Mouse (Mus musculus): ENCODE data around the gene Vps13d. TPM values are rescaled to one million over a fixed set of nuclear protein-coding genes. Genes with fewer than 3 reads are reported as not detected.

Gene Vps13d
- polyA plus RNA-seq, 1 experiment from 2014 or later, result 15.2 TPM

DNA sequence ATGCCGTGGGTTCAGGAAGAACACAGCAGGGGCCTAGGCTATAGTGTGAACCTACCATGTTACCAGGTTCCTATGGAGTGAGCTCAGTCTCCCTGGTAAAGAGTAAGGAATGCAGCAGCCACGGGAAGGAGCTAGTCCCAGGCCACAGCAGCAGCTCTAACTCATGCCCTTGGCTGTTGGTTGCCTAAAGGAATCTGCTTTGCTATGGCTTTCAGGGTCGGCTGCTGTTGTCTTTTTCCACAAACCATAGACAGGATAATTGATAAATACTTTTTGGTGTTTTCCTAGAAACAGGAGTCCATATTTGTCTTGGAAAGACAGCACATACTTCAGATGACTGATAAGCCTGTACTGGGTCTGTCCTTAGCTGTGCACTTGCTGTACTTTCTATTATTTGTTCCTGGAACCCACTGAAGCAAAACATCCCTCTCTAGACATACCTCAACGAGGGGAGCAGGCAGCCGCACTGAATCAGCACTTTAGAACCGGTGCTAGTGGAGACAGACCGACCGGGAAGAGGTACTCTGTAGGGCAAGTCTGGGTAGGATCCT lies 210.9 kb downstream of the Vps13d start:
- Histone ChIP-seq H3K9ac (ENCODE audit: low read depth, low read length) (no peak overlapping the region), H3K4me1 (replicated peaks; ENCODE audit: control insufficient read depth, insufficient read depth, low read length) (no peaks in the 10 kb centered on the region), H3K27me3 (ENCODE audit: control insufficient read depth, insufficient read depth, low read length) (no peaks in the 10 kb centered on the region), H3K4me2 (replicated peaks; ENCODE audit: low read depth, low read length) (no peak overlapping the region), H3K36me3 (ENCODE audit: control insufficient read depth, insufficient read depth, low read length) (no peaks in the 10 kb centered on the region), H3K4me3 (ENCODE audit: low read depth, low read length) (no peak overlapping the region), H3K27ac (ENCODE audit: low read depth, low read length) (no peak overlapping the region), H3K9me3 (ENCODE audit: control insufficient read depth, low read length) (no peaks in the 10 kb centered on the region)
- no peak for ATAC-seq (ENCODE audit: low FRiP score)
- DNase-seq (ENCODE audit: low spot score), result no peak
- WGBS, result 66% methylated on average over 8 of the region's 8 CpGs

DNA sequence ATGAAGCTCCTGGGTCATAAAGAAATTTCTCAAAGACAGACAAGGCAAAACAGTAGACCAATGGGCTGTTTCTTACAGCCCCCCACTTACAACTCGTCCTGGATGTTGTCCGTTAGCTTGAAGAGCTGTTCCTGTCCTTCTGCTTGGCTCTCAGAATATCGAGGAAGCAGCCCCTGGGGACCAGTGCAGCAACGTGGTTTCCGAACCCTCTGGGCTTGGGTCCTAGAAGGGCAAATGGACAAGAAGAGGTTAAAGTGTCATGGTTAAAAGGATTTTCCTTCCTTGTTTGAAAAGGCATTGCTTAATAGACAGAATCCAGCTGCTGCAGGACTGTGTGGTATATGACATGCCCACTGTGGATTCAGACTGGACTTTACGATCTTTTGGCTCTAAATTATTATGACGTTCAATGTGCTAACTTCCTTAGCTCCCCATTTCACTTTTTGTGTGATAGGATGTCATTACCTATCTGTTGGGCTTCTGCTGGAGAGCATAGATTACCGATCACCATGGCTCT lies 211.5 kb downstream of the Vps13d start:
- Histone ChIP-seq H3K4me1 (replicated peaks; ENCODE audit: control insufficient read depth, insufficient read depth, low read length) (no peaks in the 10 kb centered on the region), H3K36me3 (ENCODE audit: control insufficient read depth, insufficient read depth, low read length) (no peaks in the 10 kb centered on the region), H3K9me3 (ENCODE audit: control insufficient read depth, low read length) (no peaks in the 10 kb centered on the region), H3K4me3 (ENCODE audit: low read depth, low read length) (no peak overlapping the region), H3K27ac (ENCODE audit: low read depth, low read length) (no peak overlapping the region), H3K9ac (ENCODE audit: low read depth, low read length) (no peak overlapping the region), H3K27me3 (ENCODE audit: control insufficient read depth, insufficient read depth, low read length) (no peaks in the 10 kb centered on the region), H3K4me2 (replicated peaks; ENCODE audit: low read depth, low read length) (no peak overlapping the region)
- DNase-seq (ENCODE audit: low spot score) (no peak), ATAC-seq (ENCODE audit: low FRiP score) (no peak)
- 71% methylated on average over 8 of the region's 8 CpGs for WGBS

DNA sequence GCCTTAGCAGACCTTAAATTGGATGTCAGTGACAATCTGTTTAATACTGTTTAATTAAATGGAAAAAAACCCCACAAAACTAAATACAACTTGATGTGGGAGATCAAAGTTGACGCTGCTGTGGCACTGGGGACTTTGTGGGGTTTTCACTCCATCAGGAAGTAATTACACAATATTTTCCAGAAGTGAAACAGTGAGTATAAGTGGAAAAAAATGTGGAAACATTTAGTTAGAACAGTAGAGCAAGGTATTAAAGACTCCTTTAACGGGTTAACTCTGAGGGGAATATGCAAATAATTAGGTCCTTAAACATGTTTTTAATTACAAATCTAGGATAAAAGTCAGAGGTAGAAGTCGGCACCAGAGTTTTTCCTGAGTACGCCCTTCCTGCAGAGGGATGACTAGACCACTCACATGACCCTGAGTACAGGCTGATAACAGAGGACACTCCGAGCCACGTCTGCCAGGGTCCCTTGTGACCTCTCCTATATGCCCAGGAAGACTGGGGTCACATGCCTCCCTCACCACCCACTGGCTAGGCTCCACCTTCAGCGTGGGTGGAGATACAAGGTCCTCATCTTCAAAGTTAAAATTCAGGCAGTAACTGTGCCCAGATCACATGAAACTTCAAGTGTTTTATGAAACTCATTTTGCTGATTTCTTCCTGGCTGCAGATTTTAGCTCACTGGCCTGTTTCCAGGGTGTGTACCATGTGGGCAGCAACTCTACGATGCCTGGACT lies 213.8 kb downstream of the Vps13d start:
- no peak for DNase-seq (ENCODE audit: low spot score)
- no peak for ATAC-seq (ENCODE audit: low FRiP score)
- WGBS, result 60% methylated on average over 8 of the region's 8 CpGs
- Histone ChIP-seq H3K36me3 (ENCODE audit: control insufficient read depth, insufficient read depth, low read length) (no peaks in the 10 kb centered on the region), H3K9ac (ENCODE audit: low read depth, low read length) (no peak overlapping the region), H3K27ac (ENCODE audit: low read depth, low read length) (no peak overlapping the region), H3K9me3 (ENCODE audit: control insufficient read depth, low read length) (no peaks in the 10 kb centered on the region), H3K27me3 (ENCODE audit: control insufficient read depth, insufficient read depth, low read length) (no peaks in the 10 kb centered on the region), H3K4me3 (ENCODE audit: low read depth, low read length) (no peak overlapping the region), H3K4me1 (replicated peaks; ENCODE audit: control insufficient read depth, insufficient read depth, low read length) (no peaks in the 10 kb centered on the region), H3K4me2 (replicated peaks; ENCODE audit: low read depth, low read length) (no peak overlapping the region)

DNA sequence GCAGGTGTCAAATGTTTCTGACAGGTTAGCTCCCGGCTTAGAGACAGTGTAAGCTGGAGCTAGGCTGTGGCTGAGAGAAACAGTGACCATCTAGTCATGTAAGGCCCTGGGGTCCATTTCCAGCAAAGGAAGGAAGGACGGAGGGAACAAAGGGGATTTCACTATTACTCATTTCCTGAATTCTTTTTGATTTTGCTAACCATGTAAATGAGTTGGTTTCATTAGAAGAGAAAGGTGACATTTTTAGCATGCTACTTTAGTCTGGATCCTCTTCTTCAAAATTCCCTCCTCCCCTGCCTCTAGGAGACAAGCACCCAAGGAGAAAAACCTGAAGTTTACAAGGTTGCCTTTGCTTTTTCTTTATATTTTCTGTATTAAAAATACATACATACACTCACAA lies 214.7 kb downstream of the Vps13d start:
- Histone ChIP-seq H3K4me3 (ENCODE audit: low read depth, low read length) (no peak overlapping the region), H3K4me1 (replicated peaks; ENCODE audit: control insufficient read depth, insufficient read depth, low read length) (no peaks in the 10 kb centered on the region), H3K4me2 (replicated peaks; ENCODE audit: low read depth, low read length) (no peak overlapping the region), H3K9me3 (ENCODE audit: control insufficient read depth, low read length) (no peaks in the 10 kb centered on the region), H3K9ac (ENCODE audit: low read depth, low read length) (no peak overlapping the region), H3K36me3 (ENCODE audit: control insufficient read depth, insufficient read depth, low read length) (no peaks in the 10 kb centered on the region), H3K27ac (ENCODE audit: low read depth, low read length) (no peak overlapping the region), H3K27me3 (ENCODE audit: control insufficient read depth, insufficient read depth, low read length) (no peaks in the 10 kb centered on the region)
- no peak for DNase-seq (ENCODE audit: low spot score)
- ATAC-seq (ENCODE audit: low FRiP score), result no peak
- whole genome bisulfite sequencing, result 67% methylated on average over 2 of the region's 2 CpGs

DNA sequence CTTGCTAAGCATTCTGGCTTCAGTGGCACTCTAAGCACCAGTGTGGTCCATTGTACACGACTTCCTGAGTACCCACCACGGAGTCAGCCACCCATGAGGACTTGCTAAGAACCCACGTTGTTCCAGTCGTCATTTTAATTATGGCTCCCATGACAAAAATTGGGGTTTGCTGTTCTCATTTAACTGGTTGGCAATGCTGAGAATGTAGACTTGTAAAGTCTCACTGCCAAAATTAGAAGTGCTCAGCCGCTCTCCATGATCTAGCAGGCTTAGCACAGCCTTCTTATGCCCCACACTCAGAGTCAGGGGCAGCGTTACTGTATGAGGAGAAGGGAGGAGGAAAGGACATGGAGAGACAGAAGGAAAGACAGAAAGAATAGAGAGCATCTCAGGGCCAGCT lies 216.8 kb downstream of the Vps13d start:
- DNase-seq (ENCODE audit: low spot score) (no peak), ATAC-seq (ENCODE audit: low FRiP score) (no peak)
- H3K4me3 ChIP-seq (ENCODE audit: low read depth, low read length), result no peak overlapping the region
- no peaks in the 10 kb centered on the region for H3K9me3 ChIP-seq (ENCODE audit: control insufficient read depth, low read length)
- H3K9ac ChIP-seq (ENCODE audit: low read depth, low read length), result no peak overlapping the region
- no peaks in the 10 kb centered on the region for H3K4me1 ChIP-seq (replicated peaks; ENCODE audit: control insufficient read depth, insufficient read depth, low read length)
- no peaks in the 10 kb centered on the region for H3K27me3 ChIP-seq (ENCODE audit: control insufficient read depth, insufficient read depth, low read length)
- no peak overlapping the region for H3K4me2 ChIP-seq (replicated peaks; ENCODE audit: low read depth, low read length)
- 84% methylated on average over 6 of the region's 6 CpGs for WGBS
- H3K36me3 ChIP-seq (ENCODE audit: control insufficient read depth, insufficient read depth, low read length), result no peaks in the 10 kb centered on the region
- H3K27ac ChIP-seq (ENCODE audit: low read depth, low read length), result no peak overlapping the region

DNA sequence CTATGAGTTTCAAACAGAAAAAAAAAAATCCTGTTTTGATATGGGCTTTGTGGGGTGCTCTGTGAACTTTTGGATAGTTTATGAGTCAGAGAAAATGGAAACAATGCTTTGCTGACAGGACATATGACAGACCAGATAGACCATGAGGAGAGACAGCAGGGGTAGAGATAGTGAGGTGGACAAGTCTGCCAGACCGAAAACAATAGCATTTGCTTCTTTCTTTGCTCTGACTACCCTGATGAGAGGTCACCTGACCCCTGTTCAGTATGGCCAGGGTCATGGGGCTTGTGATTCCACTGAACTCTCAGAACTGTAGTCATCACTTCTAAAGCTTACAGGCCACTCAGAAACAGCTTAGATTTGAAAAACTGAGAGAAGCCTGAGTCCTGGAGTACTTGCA lies 217.7 kb downstream of the Vps13d start:
- H3K4me3 ChIP-seq (ENCODE audit: low read depth, low read length), result no peak overlapping the region
- H3K36me3 ChIP-seq (ENCODE audit: control insufficient read depth, insufficient read depth, low read length), result no peaks in the 10 kb centered on the region
- H3K27ac ChIP-seq (ENCODE audit: low read depth, low read length), result no peak overlapping the region
- no peaks in the 10 kb centered on the region for H3K27me3 ChIP-seq (ENCODE audit: control insufficient read depth, insufficient read depth, low read length)
- 68% methylated on average over 1 of the region's 1 CpGs for WGBS
- DNase-seq (ENCODE audit: low spot score) (no peak), ATAC-seq (ENCODE audit: low FRiP score) (no peak)
- H3K9me3 ChIP-seq (ENCODE audit: control insufficient read depth, low read length), result no peaks in the 10 kb centered on the region
- H3K4me1 ChIP-seq (replicated peaks; ENCODE audit: control insufficient read depth, insufficient read depth, low read length), result no peaks in the 10 kb centered on the region
- H3K9ac ChIP-seq (ENCODE audit: low read depth, low read length), result no peak overlapping the region
- no peak overlapping the region for H3K4me2 ChIP-seq (replicated peaks; ENCODE audit: low read depth, low read length)

DNA sequence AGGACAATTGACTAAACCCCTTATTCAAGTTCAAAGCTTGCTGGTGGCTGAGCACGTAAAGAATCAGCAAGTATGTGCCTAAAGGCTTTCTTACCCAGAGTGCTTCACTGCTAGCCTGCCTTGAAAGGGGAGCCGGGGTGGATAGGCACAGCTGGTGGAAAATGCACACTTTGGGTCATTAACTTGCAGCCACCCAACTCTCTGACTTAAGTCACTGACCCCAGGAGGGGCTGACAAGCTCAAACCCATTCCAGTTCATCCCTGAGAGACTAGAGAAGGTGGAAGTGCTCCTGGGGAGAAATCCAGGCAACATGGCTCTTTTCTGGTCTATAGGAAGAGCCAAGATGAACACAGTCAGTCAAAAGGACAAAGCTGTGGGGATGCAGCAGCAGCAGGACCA lies 219.3 kb downstream of the Vps13d start:
- ATAC-seq (ENCODE audit: low FRiP score), result no peak
- Histone ChIP-seq H3K36me3 (ENCODE audit: control insufficient read depth, insufficient read depth, low read length) (no peaks in the 10 kb centered on the region), H3K9me3 (ENCODE audit: control insufficient read depth, low read length) (no peaks in the 10 kb centered on the region), H3K27ac (ENCODE audit: low read depth, low read length) (no peak overlapping the region), H3K4me1 (replicated peaks; ENCODE audit: control insufficient read depth, insufficient read depth, low read length) (no peaks in the 10 kb centered on the region), H3K27me3 (ENCODE audit: control insufficient read depth, insufficient read depth, low read length) (no peaks in the 10 kb centered on the region), H3K4me2 (replicated peaks; ENCODE audit: low read depth, low read length) (no peak overlapping the region), H3K9ac (ENCODE audit: low read depth, low read length) (no peak overlapping the region), H3K4me3 (ENCODE audit: low read depth, low read length) (no peak overlapping the region)
- DNase-seq (ENCODE audit: low spot score), result no peak
- 66% methylated on average over 2 of the region's 2 CpGs for WGBS

DNA sequence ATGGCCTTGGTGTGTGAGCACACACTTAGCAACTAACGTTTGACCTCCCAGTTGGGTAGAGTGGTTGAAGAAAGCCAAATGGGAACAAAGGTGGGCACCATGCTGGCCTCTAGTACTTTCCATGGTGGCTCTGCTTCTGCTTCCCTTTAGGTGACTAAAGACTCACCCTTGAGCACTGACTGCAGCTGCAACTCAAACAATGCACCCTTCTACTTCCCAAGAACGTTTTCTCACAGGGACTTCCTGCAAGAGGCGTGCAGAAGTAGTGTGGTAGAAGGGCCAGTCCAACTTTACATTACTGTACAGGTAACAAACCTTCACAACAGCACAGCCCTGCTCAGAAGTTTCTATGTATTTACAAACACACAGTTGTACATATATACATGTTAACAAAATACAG lies 220.3 kb downstream of the Vps13d start:
- no peaks in the 10 kb centered on the region for H3K27me3 ChIP-seq (ENCODE audit: control insufficient read depth, insufficient read depth, low read length)
- no peak for ATAC-seq (ENCODE audit: low FRiP score)
- H3K27ac ChIP-seq (ENCODE audit: low read depth, low read length), result no peak overlapping the region
- WGBS, result 75% methylated on average over 3 of the region's 3 CpGs
- DNase-seq (ENCODE audit: low spot score), result no peak
- no peak overlapping the region for H3K4me2 ChIP-seq (replicated peaks; ENCODE audit: low read depth, low read length)
- no peaks in the 10 kb centered on the region for H3K36me3 ChIP-seq (ENCODE audit: control insufficient read depth, insufficient read depth, low read length)
- no peaks in the 10 kb centered on the region for H3K4me1 ChIP-seq (replicated peaks; ENCODE audit: control insufficient read depth, insufficient read depth, low read length)
- H3K4me3 ChIP-seq (ENCODE audit: low read depth, low read length), result no peak overlapping the region
- no peak overlapping the region for H3K9ac ChIP-seq (ENCODE audit: low read depth, low read length)
- H3K9me3 ChIP-seq (ENCODE audit: control insufficient read depth, low read length), result no peaks in the 10 kb centered on the region
